Mouse (Mus musculus) thymus, postnatal 4 days (tissue): Measurements from ENCODE around the gene Olfr890.
"Not testable (repeated sequence)": the region's sequence is repeated elsewhere in the genome, so short reads cannot be mapped to it uniquely, and the experiment has no call there.

Source experiments
- DNase-seq: peaks from one replicate; pipeline ENCODE4 v3.0.0; 2021

The Olfr890 gene

DNA sequence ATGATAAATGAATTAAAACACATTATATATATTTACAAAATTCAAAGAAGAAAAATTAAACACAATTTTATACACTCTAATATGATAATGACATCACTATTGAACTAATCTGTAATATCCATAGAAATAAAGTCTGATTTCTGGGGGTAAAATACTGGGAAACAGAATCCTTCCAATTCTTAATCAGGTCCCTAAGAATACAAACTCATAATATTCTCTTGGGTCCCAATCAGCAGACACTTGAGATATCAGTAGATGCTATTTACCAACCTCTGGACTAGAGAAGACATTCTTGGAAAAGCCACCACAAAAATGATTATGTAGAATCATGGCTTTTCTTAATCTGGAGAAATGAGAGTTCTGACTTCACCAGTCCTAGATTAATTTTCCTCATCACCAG is at the start of gene Olfr890:
Gene Olfr890, plus strand, starts transcription at position 301 of the 400 bp plus-strand sequence.
- DNase-seq: no peak

DNA sequence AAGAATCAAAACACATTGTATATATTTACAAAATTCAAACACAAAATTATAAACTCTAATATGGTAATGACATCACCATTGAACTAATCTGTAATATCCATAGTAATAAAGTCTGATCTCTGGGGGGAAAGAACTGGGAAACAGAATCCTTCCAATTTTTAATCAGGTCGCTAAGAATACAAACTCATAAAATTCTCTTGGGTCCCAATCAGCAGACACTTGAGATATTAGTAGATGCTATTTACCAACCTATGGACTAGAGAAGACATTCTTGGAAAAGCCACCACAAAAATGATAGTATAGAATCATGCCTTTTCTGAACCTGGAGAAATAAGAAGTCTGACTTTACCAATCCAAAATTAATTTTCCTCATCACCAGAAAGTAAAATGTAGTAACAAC is 34.5 kb upstream of the Olfr890 start, which contains the start of gene Olfr888:
Gene Olfr888, plus strand, starts transcription at position 301 of the 400 bp plus-strand sequence.
- no peak for DNase-seq

DNA sequence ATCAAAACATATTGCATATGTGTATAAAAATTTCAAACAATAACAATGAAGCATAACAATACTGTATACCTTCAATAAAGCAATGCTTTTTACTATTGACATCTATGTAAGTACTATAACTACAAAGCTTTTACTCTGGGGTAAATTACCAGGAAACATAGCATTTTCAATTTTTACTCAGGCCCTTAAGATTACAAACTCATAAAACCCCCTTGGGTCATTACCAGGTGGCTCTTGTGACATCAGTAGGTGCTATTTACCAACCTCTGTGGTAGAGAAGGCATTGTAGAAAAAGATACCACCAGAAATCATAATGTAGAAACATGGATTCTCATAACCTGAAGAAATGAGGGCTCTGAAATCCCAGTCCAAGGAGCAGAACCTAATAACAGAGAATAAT is 27.4 kb upstream of the Olfr890 start, which contains the start of gene Olfr889:
Gene Olfr889, plus strand, starts transcription at position 301 of the 400 bp plus-strand sequence.
- DNase-seq: no peak

DNA sequence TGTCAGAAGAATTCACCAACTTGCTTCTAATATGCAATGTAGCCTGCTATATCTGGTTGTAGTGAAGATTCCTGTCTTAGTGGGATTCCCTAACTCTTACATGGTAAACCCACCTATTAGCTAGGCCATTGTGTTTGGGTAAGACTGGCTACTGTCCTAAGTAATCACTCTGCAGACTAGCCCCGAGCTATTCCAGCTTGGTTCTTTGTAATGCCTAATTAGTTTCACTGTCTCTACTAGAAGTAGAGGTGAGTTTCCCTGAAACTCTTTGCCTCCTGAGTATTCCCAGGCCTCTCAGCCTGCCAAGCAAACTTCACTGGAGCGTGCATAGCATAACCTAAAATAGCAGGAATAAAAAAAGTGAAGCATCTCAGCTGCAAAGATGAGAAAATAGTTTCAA is 26.0 kb downstream of the Olfr890 start:
- DNase-seq: not testable (repeated sequence)

DNA sequence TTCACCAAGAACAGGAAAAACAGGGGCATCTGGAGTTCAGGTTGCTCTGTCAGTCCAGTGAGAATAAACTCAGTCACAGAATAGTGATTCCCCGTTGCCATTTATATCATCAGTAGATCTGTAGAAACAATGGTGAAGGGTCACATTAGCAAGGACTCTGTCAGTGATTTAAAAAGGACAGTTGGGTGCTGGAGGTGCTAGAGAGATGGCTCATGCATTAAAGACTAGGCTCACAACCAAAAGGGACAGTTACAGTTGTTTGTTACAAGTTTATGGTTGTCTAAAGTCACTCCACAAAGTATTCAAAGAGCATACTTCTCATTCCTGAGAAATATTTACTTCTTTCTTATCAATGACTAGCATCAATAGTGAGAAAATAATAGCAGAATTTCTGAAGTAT is 38.4 kb downstream of the Olfr890 start, which contains the start of gene Olfr891:
Gene Olfr891, minus strand, starts transcription at position 101 of the 400 bp plus-strand sequence.
- no peak for DNase-seq
